Mouse (Mus musculus): ENCODE data around the gene Rpn2. TPM values are rescaled to one million over a fixed set of nuclear protein-coding genes. Genes with fewer than 3 reads are reported as not detected.

Rpn2 gene
- polyA plus RNA-seq, 1 experiment: 119 TPM

DNA sequence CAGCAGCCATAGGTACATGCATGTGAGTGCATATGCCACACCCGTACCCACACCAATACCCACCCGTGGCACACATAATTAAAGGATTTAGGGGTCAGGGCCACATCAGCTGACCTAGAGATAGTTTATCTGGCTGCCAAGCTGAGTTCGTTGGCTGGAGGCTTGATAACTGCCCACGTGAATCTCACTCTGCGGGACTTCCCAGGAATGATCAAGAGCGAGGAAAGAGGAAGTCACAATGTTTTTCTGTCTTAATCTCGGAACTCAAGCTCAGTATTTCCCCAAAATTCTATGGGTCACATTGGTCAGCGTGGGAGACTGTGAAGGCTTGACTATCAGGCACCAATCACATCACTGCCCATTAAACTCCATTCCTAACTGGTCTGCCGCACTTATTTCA is 87.9 kb downstream of the Rpn2 start:
- Histone ChIP-seq H3K4me3 (ENCODE audit: insufficient read depth, low read length) (peak overlapping the region; percentile 75; the same call in 1 of the 2 replicates), H3K27ac (ENCODE audit: insufficient read depth, low read length) (no peak overlapping the region), H3K4me1 (ENCODE audit: control insufficient read depth, insufficient read depth, low read length) (no peaks in the 10 kb centered on the region)
- TF ChIP-seq POLR2A (IDR thresholded peaks at IDR 0.05; ENCODE audit: extremely low read depth, insufficient read depth, low read length) (no peak), CTCF (IDR thresholded peaks at IDR 0.05; ENCODE audit: extremely low read depth, insufficient read depth, low read length) (no peak)

DNA sequence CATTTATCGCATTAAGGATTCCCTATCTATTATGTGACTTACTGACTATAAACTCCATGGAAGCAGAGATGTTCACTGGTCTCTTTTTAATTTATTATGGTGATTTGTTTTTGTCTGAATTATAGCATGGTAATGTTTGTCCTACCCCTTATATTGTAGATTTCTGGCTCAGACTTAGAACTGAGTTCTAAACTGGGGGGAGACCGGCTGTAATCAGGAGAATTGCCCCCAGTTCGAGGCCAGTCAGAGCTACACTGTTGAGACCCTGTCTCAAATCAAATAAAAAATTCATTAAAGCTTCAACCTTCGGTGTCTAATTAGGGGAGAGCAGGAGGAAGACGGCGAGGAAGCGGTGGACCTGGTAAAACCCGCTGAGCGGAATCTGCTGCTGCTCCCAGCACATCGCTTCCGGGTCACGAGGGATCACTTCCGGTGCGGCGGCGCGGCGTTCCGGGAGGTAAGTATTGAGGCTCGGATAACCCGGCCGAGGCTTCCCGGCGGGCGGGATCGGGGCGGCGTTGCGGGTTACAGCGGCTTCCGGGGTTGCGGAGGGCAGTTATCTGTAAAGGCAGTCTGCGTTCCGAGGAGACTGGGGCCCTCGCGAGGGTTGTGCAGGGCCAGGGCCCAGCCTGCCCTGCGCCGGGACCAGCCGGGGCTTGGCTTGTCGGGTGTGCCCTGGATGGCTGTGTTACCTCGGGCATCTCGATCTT is 88.5 kb downstream of the Rpn2 start, which contains the start of gene Manbal:
Gene Manbal (plus strand): TSS at position 411 of the 710 bp plus-strand sequence.
- Histone ChIP-seq H3K4me1 (ENCODE audit: control insufficient read depth, insufficient read depth, low read length) (no peaks in the 10 kb centered on the region), H3K27ac (ENCODE audit: insufficient read depth, low read length) (peak within 1 kb of the TSS; percentile 65; the same call in 1 of the 2 replicates), H3K4me3 (ENCODE audit: insufficient read depth, low read length) (peak within 1 kb of the TSS; percentile 75)
- TF ChIP-seq CTCF (IDR thresholded peaks at IDR 0.05; ENCODE audit: extremely low read depth, insufficient read depth, low read length) (no peak), POLR2A (IDR thresholded peaks at IDR 0.05; ENCODE audit: extremely low read depth, insufficient read depth, low read length) (peak; percentile 80)

DNA sequence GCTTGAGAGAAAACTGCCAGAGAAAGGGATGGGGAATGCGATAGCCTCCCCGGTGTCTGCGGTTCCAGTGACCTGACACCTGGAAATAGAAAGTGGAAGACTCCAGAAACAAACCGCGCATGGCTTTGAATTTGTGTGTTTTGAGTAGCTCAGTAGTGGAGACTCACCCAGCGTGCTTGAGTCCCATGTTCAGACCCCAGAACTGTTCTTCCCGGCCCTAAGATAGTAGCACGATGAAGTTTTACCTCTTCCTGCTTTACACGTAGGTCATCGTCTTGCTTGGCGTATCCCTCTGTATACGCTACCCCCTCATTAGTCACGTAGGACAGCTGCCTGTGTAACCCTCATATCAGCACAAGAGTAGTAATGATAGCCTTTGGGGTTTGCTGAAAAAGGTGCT is 89.2 kb downstream of the Rpn2 start:
- Histone ChIP-seq H3K4me1 (ENCODE audit: control insufficient read depth, insufficient read depth, low read length) (no peaks in the 10 kb centered on the region), H3K27ac (ENCODE audit: insufficient read depth, low read length) (peak overlapping the region; percentile 49; the same call in 1 of the 2 replicates), H3K4me3 (ENCODE audit: insufficient read depth, low read length) (peak overlapping the region; percentile 75)
- no peak for TF ChIP-seq CTCF (IDR thresholded peaks at IDR 0.05; ENCODE audit: extremely low read depth, insufficient read depth, low read length)
- TF ChIP-seq POLR2A (IDR thresholded peaks at IDR 0.05; ENCODE audit: extremely low read depth, insufficient read depth, low read length): no peak

DNA sequence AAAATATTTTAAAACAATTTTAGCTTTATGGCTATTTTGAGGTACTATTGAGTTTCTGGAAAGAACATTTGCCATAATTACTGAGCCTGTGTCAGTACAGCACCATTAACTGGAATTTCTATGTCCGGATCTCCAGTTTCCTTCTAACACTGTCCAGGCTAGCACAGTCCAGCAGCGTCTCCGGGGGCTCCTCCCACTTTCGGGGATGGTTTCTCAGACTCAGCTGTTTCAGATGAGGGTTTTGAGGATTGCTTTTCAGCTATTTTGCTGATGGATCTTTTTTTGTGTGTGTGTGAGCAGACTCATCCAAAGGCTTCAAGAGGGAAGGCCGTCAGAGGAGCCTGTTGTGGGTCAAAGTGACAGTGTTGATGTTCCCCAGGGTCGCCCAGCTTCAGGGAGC is 92.9 kb downstream of the Rpn2 start:
- H3K4me3 ChIP-seq (ENCODE audit: insufficient read depth, low read length): no peak overlapping the region
- peaks cover 4% of the 10 kb centered on the region; the same call in 1 of the 2 replicates for H3K4me1 ChIP-seq (ENCODE audit: control insufficient read depth, insufficient read depth, low read length)
- no peak overlapping the region for H3K27ac ChIP-seq (ENCODE audit: insufficient read depth, low read length)
- no peak for TF ChIP-seq POLR2A (IDR thresholded peaks at IDR 0.05; ENCODE audit: extremely low read depth, insufficient read depth, low read length)
- no peak for TF ChIP-seq CTCF (IDR thresholded peaks at IDR 0.05; ENCODE audit: extremely low read depth, insufficient read depth, low read length)

DNA sequence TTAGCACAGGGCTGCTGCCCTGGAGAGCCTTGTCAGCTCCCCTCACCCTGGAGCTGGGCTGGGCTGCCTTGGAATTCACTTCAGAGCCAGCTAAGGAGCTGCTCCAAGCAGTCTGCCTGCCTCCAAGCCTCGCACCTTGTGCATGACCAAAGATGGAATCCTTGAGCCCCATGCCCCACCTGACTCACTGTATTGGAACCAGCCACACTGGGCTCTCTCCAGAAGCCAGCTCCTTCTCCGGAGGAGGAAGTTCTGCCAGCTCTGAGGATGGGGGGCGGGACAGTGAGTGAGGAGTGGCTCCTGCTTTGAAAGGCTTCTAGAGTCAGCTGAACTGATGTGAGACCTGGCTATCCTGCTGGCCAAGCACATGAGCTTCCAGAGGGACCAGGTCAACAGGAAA is 94.9 kb downstream of the Rpn2 start:
- peaks cover 4% of the 10 kb centered on the region; the same call in 1 of the 2 replicates for H3K4me1 ChIP-seq (ENCODE audit: control insufficient read depth, insufficient read depth, low read length)
- TF ChIP-seq POLR2A (IDR thresholded peaks at IDR 0.05; ENCODE audit: extremely low read depth, insufficient read depth, low read length) (no peak), CTCF (IDR thresholded peaks at IDR 0.05; ENCODE audit: extremely low read depth, insufficient read depth, low read length) (no peak)
- no peak overlapping the region for H3K4me3 ChIP-seq (ENCODE audit: insufficient read depth, low read length)
- H3K27ac ChIP-seq (ENCODE audit: insufficient read depth, low read length): no peak overlapping the region

DNA sequence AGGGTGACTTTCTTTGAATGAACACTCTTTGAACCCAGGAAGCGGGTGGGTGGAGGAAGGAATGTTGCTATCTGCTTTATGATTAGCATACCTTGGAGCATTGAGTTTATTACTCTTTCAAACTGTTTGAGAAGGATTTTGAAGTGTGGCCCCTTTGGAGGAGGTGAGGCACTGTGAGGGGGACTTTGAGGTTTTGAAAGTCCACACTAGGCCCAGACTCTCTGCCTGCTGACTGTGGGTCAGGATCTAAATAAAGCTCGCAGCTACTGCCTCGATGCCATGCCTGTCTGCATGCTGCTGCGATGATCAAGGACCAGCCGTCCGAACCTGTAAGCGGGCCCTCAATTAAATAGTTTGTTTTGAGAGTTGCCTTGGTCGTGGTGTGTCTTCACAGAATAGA is 96.2 kb downstream of the Rpn2 start:
- no peak for TF ChIP-seq POLR2A (IDR thresholded peaks at IDR 0.05; ENCODE audit: extremely low read depth, insufficient read depth, low read length)
- no peak for TF ChIP-seq CTCF (IDR thresholded peaks at IDR 0.05; ENCODE audit: extremely low read depth, insufficient read depth, low read length)
- Histone ChIP-seq H3K4me1 (ENCODE audit: control insufficient read depth, insufficient read depth, low read length) (peaks cover 4% of the 10 kb centered on the region; the same call in 1 of the 2 replicates), H3K27ac (ENCODE audit: insufficient read depth, low read length) (no peak overlapping the region), H3K4me3 (ENCODE audit: insufficient read depth, low read length) (no peak overlapping the region)

Other genes starting within 250 kb of the Rpn2 start
- gene Soga1, start 199.8 kb upstream of the Rpn2 start, polyA plus RNA-seq (2012; rRNA removed): 5.8 and 6.8 TPM in 2 replicates
- gene Tldc2, start 192.0 kb upstream of the Rpn2 start, polyA plus RNA-seq (2012; rRNA removed): not detected in 2 replicates
- gene Samhd1, start 143.8 kb upstream of the Rpn2 start, polyA plus RNA-seq (2012; rRNA removed): 14.7 and 15.9 TPM in 2 replicates
- gene Rbl1, start 74.5 kb upstream of the Rpn2 start, polyA plus RNA-seq (2012; rRNA removed): 1.5 and 2.0 TPM in 2 replicates
- 1.3 and 1.5 TPM in 2 replicates for gene Mroh8, start 532 bp downstream of the Rpn2 start, polyA plus RNA-seq (2012; rRNA removed)
- gene Ghrh, start 68.5 kb downstream of the Rpn2 start, polyA plus RNA-seq (2012; rRNA removed): 0.53 TPM in 1 of 2 replicates, not detected in the other
- gene Manbal, start 88.6 kb downstream of the Rpn2 start, polyA plus RNA-seq (2012; rRNA removed): 101 and 108 TPM in 2 replicates
- gene Src, start 139.4 kb downstream of the Rpn2 start, polyA plus RNA-seq (2012; rRNA removed): 83.8 and 95.0 TPM in 2 replicates